Mouse (Mus musculus) CH12.LX (cell line): ENCODE results near the gene Mgrn1.

Source experiments
- CTCF ChIP-seq, 2 experiments: IDR thresholded peaks in 1 of 2; conservative IDR thresholded peaks in 1 of 2; 2 replicates each; pipeline ENCODE4 v1.5.1; 2011 to 2012; ENCODE audit warnings: low read depth in 2 of 2, low read length in 2 of 2, improper control_type of control experiment in 1 of 2, inconsistent platforms in 1 of 2, mild to moderate bottlenecking in 1 of 2, moderate library complexity in 1 of 2
- HCFC1 ChIP-seq: IDR thresholded peaks from 2 replicates; pipeline ENCODE4 v1.6.1; 2012; ENCODE audit warnings: low read depth, mild to moderate bottlenecking, inconsistent platforms, low read length, improper control_type of control experiment
- SMC3 ChIP-seq: IDR thresholded peaks from 2 replicates; pipeline ENCODE4 v1.6.1; 2011; ENCODE audit warnings: low read depth, low read length, improper control_type of control experiment
- UBTF ChIP-seq: IDR thresholded peaks from 2 replicates; pipeline ENCODE4 v1.6.1; 2012; ENCODE audit warnings: low read depth, mild to moderate bottlenecking, inconsistent platforms, low read length, improper control_type of control experiment, moderate library complexity
- USF1 ChIP-seq: IDR thresholded peaks from 2 replicates; pipeline ENCODE4 v1.6.1; 2014; ENCODE audit warnings: low read depth, mild to moderate bottlenecking, inconsistent platforms, low read length, improper control_type of control experiment

DNA sequence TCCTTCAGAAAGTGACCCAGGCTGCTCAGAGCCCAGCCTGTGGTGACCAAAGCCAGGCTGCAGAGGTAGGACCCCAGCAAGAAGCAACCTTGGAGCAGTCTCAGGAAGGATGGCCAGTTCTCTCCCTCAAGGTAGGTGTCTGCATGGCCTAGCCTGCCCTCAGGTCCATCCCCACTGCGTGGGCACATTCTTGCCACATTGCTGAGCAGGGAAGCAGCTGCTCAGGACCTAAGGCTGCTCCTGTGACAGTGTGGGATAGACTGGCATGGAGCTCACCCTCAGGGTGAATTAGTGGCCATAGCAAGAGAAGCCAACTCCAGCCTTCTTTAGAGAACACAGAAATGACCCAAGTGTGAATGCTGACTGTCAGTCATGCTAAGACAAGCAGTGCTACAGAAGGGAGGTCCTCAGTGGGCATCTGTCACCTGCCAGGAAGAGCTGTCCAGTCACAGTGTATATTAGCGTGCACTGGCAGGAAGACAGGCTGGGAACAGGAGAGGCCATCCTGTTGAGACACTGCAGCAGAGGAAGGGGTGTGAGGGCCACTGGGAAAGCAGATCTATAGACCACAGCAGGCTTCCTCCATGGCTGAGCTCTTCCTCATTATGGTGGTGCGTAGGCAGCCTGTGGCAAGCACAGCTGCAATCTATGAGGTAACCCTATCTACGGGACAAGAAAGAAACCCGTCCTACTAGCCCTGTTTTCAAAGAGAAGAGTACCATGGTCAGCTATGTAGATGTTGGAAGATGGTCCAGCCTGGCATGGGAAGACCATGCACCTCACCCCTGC, 83.2 kb downstream of the Mgrn1 start:
- no peak for TF ChIP-seq CTCF (conservative IDR thresholded peaks at IDR 0.05 in 1 of 2, IDR thresholded peaks at IDR 0.05 in 1 of 2; ENCODE audit: low read depth in 2 of 2, low read length in 2 of 2)
- TF ChIP-seq HCFC1, result no peak
- no peak for TF ChIP-seq UBTF
- TF ChIP-seq SMC3, result no peak
- no peak for TF ChIP-seq USF1
